21 mouse cellular contexts compared by ENCODE assay signal in genomic region chr7:49122498-49122897, GRCm38 (mm10).
DNase-seq lines count a peak whose midpoint lies in the region; ATAC-seq and TF ChIP-seq lines count a peak whose summit lies in the region.
"Had no signal": no experiment of that assay in that cellular context is flagged by ENCODE, and none has a peak within 500 bp of the region (broad histone marks: within the 10 kb centered on the region; RNA-seq: fewer than 3 reads in every experiment).

No protein-coding gene starts in this region.

- no peak overlapping the region for H3K27ac ChIP-seq in forebrain, postnatal 0 days (ENCODE audit: low read depth, low read length)
- no peak overlapping the region for H3K27ac ChIP-seq in forebrain, embryonic 15.5 days (replicated peaks)
- no peak overlapping the region for H3K27ac ChIP-seq in kidney, postnatal 0 days
- H3K27ac ChIP-seq in midbrain, postnatal 0 days (ENCODE audit: low read depth, low read length): no peak overlapping the region
- no peak overlapping the region for H3K27ac ChIP-seq in midbrain, embryonic 11.5 days (ENCODE audit: low read depth, low read length)
- H3K27ac ChIP-seq: embryonic facial prominence, embryonic 10.5 days; heart, embryonic 15.5 days; liver, embryonic 13.5 days; lung, embryonic 15.5 days; macrophage had no signal

- no peaks in the 10 kb centered on the region for H3K9me3 ChIP-seq in forebrain, postnatal 0 days (ENCODE audit: low read length)
- no peaks in the 10 kb centered on the region for H3K9me3 ChIP-seq in forebrain, embryonic 15.5 days
- no peaks in the 10 kb centered on the region for H3K9me3 ChIP-seq in kidney, postnatal 0 days (replicated peaks; ENCODE audit: low read length)
- H3K9me3 ChIP-seq in midbrain, postnatal 0 days (ENCODE audit: low read length): no peaks in the 10 kb centered on the region
- H3K9me3 ChIP-seq in midbrain, embryonic 11.5 days (ENCODE audit: control insufficient read depth, low read length): no peaks in the 10 kb centered on the region
- H3K9me3 ChIP-seq: embryonic facial prominence, embryonic 10.5 days; heart, embryonic 15.5 days; liver, embryonic 13.5 days; lung, embryonic 15.5 days had no signal

- H3K9ac ChIP-seq in forebrain, postnatal 0 days: no peak overlapping the region
- no peak overlapping the region for H3K9ac ChIP-seq in forebrain, embryonic 15.5 days (replicated peaks)
- no peak overlapping the region for H3K9ac ChIP-seq in kidney, postnatal 0 days (ENCODE audit: low read depth, low read length)
- H3K9ac ChIP-seq in midbrain, postnatal 0 days (replicated peaks; ENCODE audit: low read length, poor library complexity, severe bottlenecking): no peak overlapping the region
- H3K9ac ChIP-seq in midbrain, embryonic 11.5 days (ENCODE audit: low read length): no peak overlapping the region
- H3K9ac ChIP-seq: heart, embryonic 15.5 days; liver, embryonic 13.5 days; lung, embryonic 15.5 days had no signal

- no peaks in the 10 kb centered on the region for H3K27me3 ChIP-seq in forebrain, postnatal 0 days (ENCODE audit: insufficient read depth, low read length)
- peaks cover 3% of the 10 kb centered on the region; the same call in 1 of the 2 replicates for H3K27me3 ChIP-seq in forebrain, embryonic 15.5 days
- 0 out of 2 replicates have a peak, but pooled peaks cover 5% of the 10 kb centered on the region for H3K27me3 ChIP-seq in kidney, postnatal 0 days (ENCODE audit: insufficient read depth, low read length)
- H3K27me3 ChIP-seq in midbrain, postnatal 0 days (ENCODE audit: insufficient read depth, low read length): no peaks in the 10 kb centered on the region
- peaks cover 10% of the 10 kb centered on the region for H3K27me3 ChIP-seq in midbrain, embryonic 11.5 days (ENCODE audit: control insufficient read depth, insufficient read depth, low read length)

- no peak overlapping the region for H3K4me2 ChIP-seq in forebrain, postnatal 0 days (ENCODE audit: low read depth)
- H3K4me2 ChIP-seq in forebrain, embryonic 15.5 days (replicated peaks): no peak overlapping the region
- no peak overlapping the region for H3K4me2 ChIP-seq in kidney, postnatal 0 days (ENCODE audit: low read length)
- H3K4me2 ChIP-seq in midbrain, postnatal 0 days (ENCODE audit: low read depth, low read length, poor library complexity, severe bottlenecking): no peak overlapping the region
- no peak overlapping the region for H3K4me2 ChIP-seq in midbrain, embryonic 11.5 days
- H3K4me2 ChIP-seq: heart, embryonic 15.5 days; liver, embryonic 13.5 days; lung, embryonic 15.5 days had no signal

- H3K36me3 ChIP-seq in forebrain, postnatal 0 days (ENCODE audit: insufficient read depth): no peaks in the 10 kb centered on the region
- H3K36me3 ChIP-seq in forebrain, embryonic 15.5 days: no peaks in the 10 kb centered on the region
- no peaks in the 10 kb centered on the region for H3K36me3 ChIP-seq in kidney, postnatal 0 days (ENCODE audit: insufficient read depth, low read length)
- no peaks in the 10 kb centered on the region for H3K36me3 ChIP-seq in midbrain, postnatal 0 days (ENCODE audit: insufficient read depth, low read length)
- H3K36me3 ChIP-seq in midbrain, embryonic 11.5 days (ENCODE audit: control insufficient read depth, insufficient read depth, low read length): no peaks in the 10 kb centered on the region
- H3K36me3 ChIP-seq: embryonic facial prominence, embryonic 10.5 days; heart, embryonic 15.5 days; liver, embryonic 13.5 days; lung, embryonic 15.5 days had no signal

- ATAC-seq in forebrain, postnatal 0 days: no peak
- no peak for ATAC-seq in forebrain, embryonic 15.5 days (replicated peaks)
- ATAC-seq in kidney, postnatal 0 days (replicated peaks; ENCODE audit: low FRiP score, low read depth): no peak
- no peak for ATAC-seq in midbrain, postnatal 0 days (ENCODE audit: low FRiP score)
- ATAC-seq in midbrain, embryonic 11.5 days (ENCODE audit: low FRiP score): no peak
- ATAC-seq: activated CD4-positive, CD25-positive, alpha-beta regulatory T cell, adult 4 months; forebrain, embryonic 16.5 days had no signal

- H3K4me1 ChIP-seq in forebrain, postnatal 0 days (ENCODE audit: insufficient read depth): peaks cover 16% of the 10 kb centered on the region; the same call in 1 of the 2 replicates
- peaks cover 24% of the 10 kb centered on the region for H3K4me1 ChIP-seq in forebrain, embryonic 15.5 days
- H3K4me1 ChIP-seq in kidney, postnatal 0 days (replicated peaks; ENCODE audit: insufficient read depth, low read length): peaks cover 3% of the 10 kb centered on the region; the same call in 1 of the 2 replicates
- peaks cover 7% of the 10 kb centered on the region; the same call in 1 of the 2 replicates for H3K4me1 ChIP-seq in midbrain, postnatal 0 days (ENCODE audit: insufficient read depth, low read length)
- H3K4me1 ChIP-seq in midbrain, embryonic 11.5 days (ENCODE audit: control insufficient read depth, insufficient read depth, low read length): peaks cover 25% of the 10 kb centered on the region

- 70% methylated on average over 7 of the region's 7 CpGs for WGBS in forebrain, postnatal 0 days
- 69% methylated on average over 7 of the region's 7 CpGs for WGBS in forebrain, embryonic 15.5 days
- WGBS in kidney, postnatal 0 days: 67% methylated on average over 7 of the region's 7 CpGs
- 74% methylated on average over 7 of the region's 7 CpGs for WGBS in midbrain, postnatal 0 days
- WGBS in midbrain, embryonic 11.5 days: 76% methylated on average over 7 of the region's 7 CpGs

- no peak for DNase-seq in forebrain, postnatal 0 days
- DNase-seq in kidney, postnatal 0 days (ENCODE audit: low spot score): no peak
- DNase-seq in kidney, postnatal 4 days: no peak
- no peak for DNase-seq in midbrain, postnatal 0 days (ENCODE audit: low spot score)
- no peak for DNase-seq in midbrain, embryonic 11.5 days (ENCODE audit: low spot score, missing footprints)
- DNase-seq in MN1 (ENCODE audit: low spot score): no peak
- DNase-seq: adrenal gland, postnatal 10 days; cerebellum, adult 9-10 months; gastrocnemius, postnatal 36 days; kidney, adult 8-10 months; kidney, postnatal 14 days; liver, embryonic 13.5 days; thymus, adult 2 months; thymus, postnatal 4 days had no signal

- TF ChIP-seq CTCF in forebrain, postnatal 0 days (IDR thresholded peaks at IDR 0.05; ENCODE audit: low read depth): peak; percentile 37
- peak; percentile 34; the same call in 1 of the 2 replicates for TF ChIP-seq CTCF in kidney, postnatal 0 days (IDR thresholded peaks at IDR 0.05; ENCODE audit: low read depth)
- peak; percentile 56 for TF ChIP-seq CTCF in midbrain, postnatal 0 days (IDR thresholded peaks at IDR 0.05)

- H3K4me3 ChIP-seq in forebrain, postnatal 0 days (ENCODE audit: low read depth, low read length): no peak overlapping the region
- no peak overlapping the region for H3K4me3 ChIP-seq in forebrain, embryonic 15.5 days
- H3K4me3 ChIP-seq in kidney, postnatal 0 days (replicated peaks; ENCODE audit: low read depth, low read length): no peak overlapping the region
- no peak overlapping the region for H3K4me3 ChIP-seq in midbrain, postnatal 0 days (ENCODE audit: low read depth, low read length)
- no peak overlapping the region for H3K4me3 ChIP-seq in midbrain, embryonic 11.5 days (ENCODE audit: low read depth, low read length)
- H3K4me3 ChIP-seq: embryonic facial prominence, embryonic 10.5 days; heart, embryonic 15.5 days; liver, embryonic 13.5 days; lung, embryonic 15.5 days had no signal
